Mouse (Mus musculus) stomach, embryonic 16.5 days (tissue): ENCODE results near the gene Hsd17b3. TPM values are rescaled to one million over a fixed set of nuclear protein-coding genes. Genes with fewer than 3 reads are reported as not detected.

Experiments used
- ATAC-seq: fragments of 200-750 bp; cut with Nextera tagmentation; 2 replicates; pipeline ENCODE4 v1.8.0; 2017; ENCODE audit warnings: moderate number of reproducible peaks, moderate TSS enrichment; ENCODE audit not compliant: insufficient read depth, low FRiP score
- H3K27ac ChIP-seq: fragments of 300-500 bp; sonication (generic); 2 replicates; pipeline ENCODE4 v1.5.1; 2014; ENCODE audit warnings: low read length
- H3K27me3 ChIP-seq: fragments of 300-500 bp; sonication (generic); 2 replicates; pipeline ENCODE4 v1.6.1; 2014; ENCODE audit warnings: low read length, control low read depth, mixed read lengths; ENCODE audit not compliant: control insufficient read depth, insufficient read depth
- H3K36me3 ChIP-seq: fragments of 300-500 bp; sonication (generic); 2 replicates; pipeline ENCODE4 v1.6.1; 2014; ENCODE audit warnings: low read length; ENCODE audit not compliant: control insufficient read depth, insufficient read depth
- H3K4me1 ChIP-seq: fragments of 300-500 bp; sonication (generic); 2 replicates; pipeline ENCODE4 v1.6.1; 2014; ENCODE audit warnings: low read length, control low read depth, mixed read lengths; ENCODE audit not compliant: control insufficient read depth, insufficient read depth
- H3K4me2 ChIP-seq: fragments of 300-500 bp; sonication (generic); 2 replicates; pipeline ENCODE4 v1.6.1; 2014; ENCODE audit warnings: low read depth, low read length, mixed read lengths
- H3K4me3 ChIP-seq: fragments of 300-500 bp; sonication (generic); replicated peaks from 2 replicates; pipeline ENCODE4 v1.5.1; 2014; ENCODE audit warnings: mild to moderate bottlenecking, low read length
- H3K9ac ChIP-seq: fragments of 300-500 bp; sonication (generic); 2 replicates; pipeline ENCODE4 v1.6.1; 2014; ENCODE audit warnings: low read length
- H3K9me3 ChIP-seq: fragments of 300-500 bp; sonication (generic); replicated peaks from 2 replicates; pipeline ENCODE4 v1.6.1; 2016; ENCODE audit warnings: low read length, control low read depth; ENCODE audit not compliant: control insufficient read depth
- WGBS: fragments of 180-500 bp; shearing (Covaris S2); extraction: QIAGEN DNeasy Blood & Tissue Kit; methylation state at CpG from one replicate; pipeline ENCODE4 v1.1.7; 2014; 5-methylcytosine and 5-hydroxymethylcytosine counted together
- polyA plus RNA-seq: library from polyadenylated mRNA; unstranded; fragments of >200 nt; fragmentation: Nextera tagmentation; extraction: Ambion mirVana; gene quantifications from 2 replicates; pipeline ENCODE4 v1.2.1, GENCODE M21; 2015

Hsd17b3 gene
- polyA plus RNA-seq, 1 experiment from 2014 or later = not detected

- Histone ChIP-seq H3K36me3 (no peaks in the 10 kb centered on the region), H3K4me2 (no peak overlapping the region), H3K9me3 (no peaks in the 10 kb centered on the region), H3K27me3 (no peaks in the 10 kb centered on the region), H3K27ac (no peak overlapping the region), H3K4me3 (no peak overlapping the region), H3K9ac (no peak overlapping the region), H3K4me1 (peaks cover 10% of the 10 kb centered on the region; the same call in 1 of the 2 replicates)
- ATAC-seq = peak; percentile 61; the same call in 1 of the 2 replicates
- 23% methylated on average over 13 of the region's 13 CpGs for WGBS
These were observed 52.7 kb downstream of the Hsd17b3 start for GRCm38 (mm10) chr13:64036079-64037011.

GRCm38 (mm10) chr13:64035036-64035435 lies 54.0 kb downstream of the Hsd17b3 start:
- Histone ChIP-seq H3K9ac (peak overlapping the region; percentile 8; the same call in 1 of the 2 replicates), H3K9me3 (no peaks in the 10 kb centered on the region), H3K4me2 (no peak overlapping the region), H3K4me3 (no peak overlapping the region), H3K36me3 (no peaks in the 10 kb centered on the region), H3K27me3 (no peaks in the 10 kb centered on the region), H3K27ac (peak overlapping the region; percentile 43; the same call in 1 of the 2 replicates), H3K4me1 (peaks cover 17% of the 10 kb centered on the region; the same call in 1 of the 2 replicates)
- 27% methylated on average over 8 of the region's 8 CpGs for WGBS
- ATAC-seq = no peak

GRCm38 (mm10) chr13:64033921-64034320 lies 55.1 kb downstream of the Hsd17b3 start:
- WGBS = 74% methylated on average over 6 of the region's 6 CpGs
- Histone ChIP-seq H3K27me3 (no peaks in the 10 kb centered on the region), H3K9ac (no peak overlapping the region), H3K4me1 (peaks cover 16% of the 10 kb centered on the region; the same call in 1 of the 2 replicates), H3K27ac (no peak overlapping the region), H3K36me3 (no peaks in the 10 kb centered on the region), H3K4me3 (no peak overlapping the region), H3K9me3 (no peaks in the 10 kb centered on the region), H3K4me2 (no peak overlapping the region)
- ATAC-seq = no peak

GRCm38 (mm10) chr13:64033181-64033580 lies 55.8 kb downstream of the Hsd17b3 start:
- Histone ChIP-seq H3K27me3 (no peaks in the 10 kb centered on the region), H3K4me3 (no peak overlapping the region), H3K9me3 (no peaks in the 10 kb centered on the region), H3K27ac (no peak overlapping the region), H3K4me1 (peaks cover 15% of the 10 kb centered on the region; the same call in 1 of the 2 replicates), H3K9ac (no peak overlapping the region), H3K4me2 (no peak overlapping the region), H3K36me3 (no peaks in the 10 kb centered on the region)
- 74% methylated on average over 4 of the region's 4 CpGs for WGBS
- ATAC-seq = no peak

- Histone ChIP-seq H3K4me1 (peaks cover 15% of the 10 kb centered on the region; the same call in 1 of the 2 replicates), H3K9me3 (no peaks in the 10 kb centered on the region), H3K4me3 (no peak overlapping the region), H3K27me3 (no peaks in the 10 kb centered on the region), H3K9ac (no peak overlapping the region), H3K4me2 (no peak overlapping the region), H3K36me3 (no peaks in the 10 kb centered on the region), H3K27ac (no peak overlapping the region)
- 57% methylated on average over 4 of the region's 4 CpGs for WGBS
- ATAC-seq = no peak; the same call in 1 of the 2 replicates
These were observed 57.8 kb downstream of the Hsd17b3 start for GRCm38 (mm10) chr13:64031254-64031653.

GRCm38 (mm10) chr13:64030792-64031191 lies 58.2 kb downstream of the Hsd17b3 start:
- WGBS = 43% methylated on average over 1 of the region's 1 CpGs
- no peaks in the 10 kb centered on the region for H3K27me3 ChIP-seq

GRCm38 (mm10) chr13:64024803-64025202 lies 64.2 kb downstream of the Hsd17b3 start:
- ATAC-seq = no peak
- Histone ChIP-seq H3K4me1 (peaks cover 22% of the 10 kb centered on the region), H3K36me3 (no peaks in the 10 kb centered on the region), H3K4me3 (no peak overlapping the region), H3K4me2 (no peak overlapping the region), H3K27me3 (no peaks in the 10 kb centered on the region), H3K9ac (no peak overlapping the region), H3K9me3 (no peaks in the 10 kb centered on the region), H3K27ac (no peak overlapping the region)
- 66% methylated on average over 4 of the region's 4 CpGs for WGBS

More at GRCm38 (mm10) chr13:64030792-64031191, 58.2 kb downstream of the Hsd17b3 start:
- no peak overlapping the region for H3K4me2 ChIP-seq
- H3K9ac ChIP-seq = no peak overlapping the region
- no peak overlapping the region for H3K4me3 ChIP-seq
- H3K36me3 ChIP-seq = no peaks in the 10 kb centered on the region
- H3K4me1 ChIP-seq = peaks cover 15% of the 10 kb centered on the region; the same call in 1 of the 2 replicates
- no peak overlapping the region for H3K27ac ChIP-seq
- no peaks in the 10 kb centered on the region for H3K9me3 ChIP-seq
- ATAC-seq = no peak

GRCm38 (mm10) chr13:64022786-64023468 lies 66.1 kb downstream of the Hsd17b3 start:
- no peaks in the 10 kb centered on the region for H3K27me3 ChIP-seq
- peaks cover 22% of the 10 kb centered on the region for H3K4me1 ChIP-seq
- H3K9me3 ChIP-seq = no peaks in the 10 kb centered on the region
- H3K27ac ChIP-seq = peak overlapping the region; percentile 54
- no peak overlapping the region for H3K9ac ChIP-seq
- no peaks in the 10 kb centered on the region for H3K36me3 ChIP-seq
- no peak overlapping the region for H3K4me2 ChIP-seq
- no peak for ATAC-seq
- no peak overlapping the region for H3K4me3 ChIP-seq
- WGBS = 52% methylated on average over 15 of the region's 15 CpGs

GRCm38 (mm10) chr13:64020902-64021311 lies 68.1 kb downstream of the Hsd17b3 start:
- Histone ChIP-seq H3K9ac (0 out of 2 replicates have a peak overlapping the region, but pooled peaks have one; percentile 26), H3K27me3 (no peaks in the 10 kb centered on the region), H3K9me3 (no peaks in the 10 kb centered on the region), H3K4me1 (peaks cover 22% of the 10 kb centered on the region), H3K36me3 (no peaks in the 10 kb centered on the region), H3K27ac (peak overlapping the region; percentile 86), H3K4me2 (peak overlapping the region; percentile 11; the same call in 1 of the 2 replicates), H3K4me3 (no peak overlapping the region)
- 29% methylated on average over 7 of the region's 7 CpGs for WGBS
- ATAC-seq = peak; percentile 95
